Mouse (Mus musculus) CH12.LX (cell line): ENCODE measurements around the gene Nedd8. TPM values are rescaled to one million over a fixed set of nuclear protein-coding genes. Genes with fewer than 3 reads are reported as not detected.
A peak's percentile ranks its signal among the peaks of the same experiment; 100 is the strongest.

Experiments
- DNase-seq: peaks from one replicate; pipeline ENCODE4 v3.0.0-alpha.2; 2013; ENCODE audit errors: extremely low read depth
- H3K27ac ChIP-seq: 2 replicates; pipeline ENCODE4 v1.5.1; 2012; ENCODE audit warnings: low read depth, mild to moderate bottlenecking, control low read depth, moderate library complexity; ENCODE audit not compliant: insufficient read depth
- H3K27me3 ChIP-seq: replicated peaks from 2 replicates; pipeline ENCODE3; 2012; ENCODE audit warnings: inconsistent platforms
- H3K36me3 ChIP-seq, 2 experiments: replicated peaks in 1 of 2; 2 replicates each; pipeline versions ENCODE3 to v1.6.1; 2012; ENCODE audit warnings: inconsistent platforms in 1 of 2, low read length in 1 of 2, mild to moderate bottlenecking in 1 of 2, mixed read lengths in 1 of 2, moderate library complexity in 1 of 2; ENCODE audit not compliant: control insufficient read depth in 1 of 2, insufficient read depth in 1 of 2
- H3K4me1 ChIP-seq, 2 experiments: 2 replicates each; pipeline ENCODE4 v1.6.1; 2012; ENCODE audit warnings: inconsistent platforms in 1 of 2, moderate library complexity in 1 of 2; ENCODE audit not compliant: insufficient read depth in 2 of 2, control insufficient read depth in 1 of 2
- H3K4me2 ChIP-seq: 2 replicates; pipeline ENCODE4 v1.6.1; 2012; ENCODE audit warnings: low read depth, mild to moderate bottlenecking, control low read depth; ENCODE audit not compliant: poor library complexity, insufficient read depth, severe bottlenecking
- H3K4me3 ChIP-seq, 3 experiments: fragments of 150-350 bp in 1 of 3; sonication (generic) in 1 of 3; replicated peaks in 1 of 3; 2 replicates each; pipeline versions ENCODE3 to v1.5.1; 2011 to 2012; ENCODE audit warnings: low read depth in 2 of 3, low read length in 2 of 3, mild to moderate bottlenecking in 2 of 3, moderate library complexity in 2 of 3, control low read depth in 1 of 3, improper control_type of control experiment in 1 of 3, inconsistent platforms in 1 of 3, mixed read lengths in 1 of 3; ENCODE audit not compliant: poor library complexity in 1 of 3
- H3K79me2 ChIP-seq: replicated peaks from 2 replicates; pipeline ENCODE4 v1.6.1; 2012; ENCODE audit warnings: mild to moderate bottlenecking, moderate library complexity; ENCODE audit not compliant: control insufficient read depth, poor library complexity, insufficient read depth, severe bottlenecking; ENCODE audit errors: extremely low read depth
- H3K9ac ChIP-seq: 2 replicates; pipeline ENCODE4 v1.6.1; 2012; ENCODE audit warnings: low read depth, mild to moderate bottlenecking, control low read depth, moderate library complexity; ENCODE audit not compliant: insufficient read depth
- H3K9me3 ChIP-seq: replicated peaks from 2 replicates; pipeline ENCODE3; 2012; ENCODE audit warnings: low read length, inconsistent platforms, mixed read lengths
- BHLHE40 ChIP-seq: IDR thresholded peaks from 2 replicates; pipeline ENCODE4 v1.6.1; 2011; ENCODE audit warnings: mild to moderate bottlenecking, low read depth, low read length, improper control_type of control experiment
- CHD1 ChIP-seq: IDR thresholded peaks from 2 replicates; pipeline ENCODE4 v1.6.1; 2012; ENCODE audit warnings: low read depth, low read length, improper control_type of control experiment, inconsistent platforms
- CHD2 ChIP-seq: IDR thresholded peaks from 2 replicates; pipeline ENCODE4 v1.6.1; 2011; ENCODE audit warnings: low read length, improper control_type of control experiment
- CTCF ChIP-seq, 2 experiments: IDR thresholded peaks in 1 of 2; conservative IDR thresholded peaks in 1 of 2; 2 replicates each; pipeline ENCODE4 v1.5.1; 2011 to 2012; ENCODE audit warnings: low read depth in 2 of 2, low read length in 2 of 2, improper control_type of control experiment in 1 of 2, inconsistent platforms in 1 of 2, mild to moderate bottlenecking in 1 of 2, moderate library complexity in 1 of 2
- E2F4 ChIP-seq: IDR thresholded peaks from 2 replicates; pipeline ENCODE4 v1.6.1; 2011; ENCODE audit warnings: low read depth, low read length, improper control_type of control experiment; ENCODE audit not compliant: insufficient replicate concordance
- ELF1 ChIP-seq: IDR thresholded peaks from 2 replicates; pipeline ENCODE4 v1.6.1; 2014; ENCODE audit warnings: low read depth, mild to moderate bottlenecking, inconsistent platforms, low read length, improper control_type of control experiment
- EP300 ChIP-seq: IDR thresholded peaks from 2 replicates; pipeline ENCODE4 v1.6.1; 2011; ENCODE audit warnings: low read length, improper control_type of control experiment
- ETS1 ChIP-seq: conservative IDR thresholded peaks from 2 replicates; pipeline ENCODE4 v1.6.1; 2012; ENCODE audit warnings: low read depth, mild to moderate bottlenecking, inconsistent platforms, low read length, improper control_type of control experiment, moderate library complexity
- GABPA ChIP-seq: IDR thresholded peaks from 2 replicates; pipeline ENCODE4 v1.6.1; 2012; ENCODE audit warnings: low read depth, low read length, improper control_type of control experiment, inconsistent platforms; ENCODE audit not compliant: insufficient replicate concordance
- HCFC1 ChIP-seq: IDR thresholded peaks from 2 replicates; pipeline ENCODE4 v1.6.1; 2012; ENCODE audit warnings: low read depth, mild to moderate bottlenecking, inconsistent platforms, low read length, improper control_type of control experiment
- IRF4 ChIP-seq: IDR thresholded peaks from 2 replicates; pipeline ENCODE4 v1.6.1; 2014; ENCODE audit warnings: low read depth, mild to moderate bottlenecking, inconsistent platforms, low read length, improper control_type of control experiment
- JUN ChIP-seq: IDR thresholded peaks from 2 replicates; pipeline ENCODE4 v1.6.1; 2011; ENCODE audit warnings: low read depth, mild to moderate bottlenecking, low read length, improper control_type of control experiment, moderate library complexity; ENCODE audit not compliant: insufficient read depth
- JUND ChIP-seq: conservative IDR thresholded peaks from 2 replicates; pipeline ENCODE4 v1.6.1; 2011; ENCODE audit warnings: low read depth, low read length, improper control_type of control experiment
- KAT2A ChIP-seq: IDR thresholded peaks from 2 replicates; pipeline ENCODE4 v1.6.1; 2012; ENCODE audit warnings: low read length, improper control_type of control experiment, inconsistent platforms; ENCODE audit not compliant: insufficient replicate concordance
- MAFK ChIP-seq: IDR thresholded peaks from 2 replicates; pipeline ENCODE4 v1.6.1; 2011; ENCODE audit warnings: low read length, improper control_type of control experiment; ENCODE audit not compliant: insufficient replicate concordance
- MAX ChIP-seq: IDR thresholded peaks from 2 replicates; pipeline ENCODE4 v1.6.1; 2011; ENCODE audit warnings: low read length, improper control_type of control experiment
- MAZ ChIP-seq: IDR thresholded peaks from 2 replicates; pipeline ENCODE4 v1.6.1; 2012; ENCODE audit warnings: low read depth, mild to moderate bottlenecking, inconsistent platforms, low read length, improper control_type of control experiment, moderate library complexity
- MEF2A ChIP-seq: IDR thresholded peaks from 2 replicates; pipeline ENCODE4 v1.6.1; 2014; ENCODE audit warnings: low read depth, mild to moderate bottlenecking, inconsistent platforms, low read length, improper control_type of control experiment, borderline replicate concordance
- MXI1 ChIP-seq: IDR thresholded peaks from 2 replicates; pipeline ENCODE4 v1.6.1; 2011; ENCODE audit warnings: mild to moderate bottlenecking, low read depth, low read length, improper control_type of control experiment
- MYC ChIP-seq: IDR thresholded peaks from 2 replicates; pipeline ENCODE4 v1.6.1; 2011; ENCODE audit warnings: low read depth, mild to moderate bottlenecking, improper control_type of control experiment, low read length
- NELFE ChIP-seq: IDR thresholded peaks from 2 replicates; pipeline ENCODE4 v1.6.1; 2011; ENCODE audit warnings: low read depth, low read length, improper control_type of control experiment
- NRF1 ChIP-seq: IDR thresholded peaks from 2 replicates; pipeline ENCODE4 v1.6.1; 2014; ENCODE audit warnings: low read depth, mild to moderate bottlenecking, inconsistent platforms, low read length, improper control_type of control experiment, moderate library complexity
- PAX5 ChIP-seq: IDR thresholded peaks from 2 replicates; pipeline ENCODE4 v1.6.1; 2012; ENCODE audit warnings: low read length, inconsistent platforms, mixed read lengths
- POLR2A ChIP-seq: IDR thresholded peaks from 2 replicates; pipeline ENCODE4 v1.6.1; 2011; ENCODE audit warnings: low read depth, mild to moderate bottlenecking, improper control_type of control experiment, low read length
- POLR2AphosphoS2 ChIP-seq: IDR thresholded peaks from 2 replicates; pipeline ENCODE4 v1.6.1; 2011; ENCODE audit warnings: low read depth, low read length, improper control_type of control experiment
- RAD21 ChIP-seq: IDR thresholded peaks from 2 replicates; pipeline ENCODE4 v1.6.1; 2011; ENCODE audit warnings: low read depth, mild to moderate bottlenecking, low read length, improper control_type of control experiment, moderate library complexity
- RCOR1 ChIP-seq: conservative IDR thresholded peaks from 2 replicates; pipeline ENCODE4 v1.6.1; 2012; ENCODE audit warnings: low read depth, mild to moderate bottlenecking, inconsistent platforms, low read length, improper control_type of control experiment
- SIN3A ChIP-seq: IDR thresholded peaks from 2 replicates; pipeline ENCODE4 v1.6.1; 2012; ENCODE audit warnings: low read length, improper control_type of control experiment, inconsistent platforms
- SMC3 ChIP-seq: IDR thresholded peaks from 2 replicates; pipeline ENCODE4 v1.6.1; 2011; ENCODE audit warnings: low read depth, low read length, improper control_type of control experiment
- TBP ChIP-seq: conservative IDR thresholded peaks from 2 replicates; pipeline ENCODE4 v1.6.1; 2011; ENCODE audit warnings: low read depth, low read length, improper control_type of control experiment
- TCF12 ChIP-seq: IDR thresholded peaks from 2 replicates; pipeline ENCODE4 v1.6.1; 2014; ENCODE audit warnings: low read depth, mild to moderate bottlenecking, inconsistent platforms, low read length, improper control_type of control experiment
- UBTF ChIP-seq: IDR thresholded peaks from 2 replicates; pipeline ENCODE4 v1.6.1; 2012; ENCODE audit warnings: low read depth, mild to moderate bottlenecking, inconsistent platforms, low read length, improper control_type of control experiment, moderate library complexity
- USF1 ChIP-seq: IDR thresholded peaks from 2 replicates; pipeline ENCODE4 v1.6.1; 2014; ENCODE audit warnings: low read depth, mild to moderate bottlenecking, inconsistent platforms, low read length, improper control_type of control experiment
- USF2 ChIP-seq: conservative IDR thresholded peaks from 2 replicates; pipeline ENCODE4 v1.6.1; 2011; ENCODE audit warnings: low read depth, low read length, improper control_type of control experiment
- ZC3H11A ChIP-seq: IDR thresholded peaks from 2 replicates; pipeline ENCODE4 v1.6.1; 2012; ENCODE audit warnings: low read depth, mild to moderate bottlenecking, inconsistent platforms, low read length, improper control_type of control experiment
- ZKSCAN1 ChIP-seq: IDR thresholded peaks from 2 replicates; pipeline ENCODE4 v1.6.1; 2012; ENCODE audit warnings: low read depth, inconsistent platforms, low read length, improper control_type of control experiment, borderline replicate concordance
- ZMIZ1 ChIP-seq: IDR thresholded peaks from 2 replicates; pipeline ENCODE4 v1.6.1; 2012; ENCODE audit warnings: low read depth, mild to moderate bottlenecking, inconsistent platforms, low read length, improper control_type of control experiment
- ZNF384 ChIP-seq: IDR thresholded peaks from 2 replicates; pipeline ENCODE4 v1.6.1; 2012; ENCODE audit warnings: low read depth, low read length, improper control_type of control experiment, inconsistent platforms
- dilution Hi-C: fragments of 300-500 bp; cut with MboI; formaldehyde crosslinking; loops from 2 replicates; pipeline ENCODE4 v1.14.3; 2020; ENCODE audit warnings: low sequenced_read_pairs; ENCODE audit not compliant: extremely low pct_unique_long_range_greater_than_20kb, extremely low pct_ligation_motif_present
- in situ Hi-C: fragments of 300-500 bp; cut with MboI; formaldehyde crosslinking; loops from 3 replicates; pipeline ENCODE4 v1.14.3; 2019; ENCODE audit warnings: low sequenced_read_pairs, low pct_ligation_motif_present, low pct_unique_long_range_greater_than_20kb, mixed read lengths
- polyA plus RNA-seq: library from polyadenylated mRNA; unstranded; fragments of >175 nt; gene quantifications from 2 replicates; pipeline ENCODE4 v1.2.1, GENCODE M21; 2012; ENCODE audit warnings: low read depth; ENCODE audit not compliant: insufficient read length
- total RNA-seq, 2 experiments: library from RNA; depleted of rRNA; stranded (reverse); fragments of 300-350 nt in 1 of 2; fragments of >200 nt in 1 of 2; gene quantifications; 2 replicates each; pipeline ENCODE4 v1.2.3; 2012 to 2014

The Nedd8 gene
- 378 and 515 TPM in 2 replicates for total RNA-seq (2012; rRNA removed)
- 272 and 276 TPM in 2 replicates for total RNA-seq (2014; rRNA removed)
- 513 and 653 TPM in 2 replicates for polyA plus RNA-seq

- peak within 1 kb of the TSS; percentile 95 for H3K4me2 ChIP-seq
- peak within 1 kb of the TSS; percentile 89 for H3K9ac ChIP-seq
- H3K9me3 ChIP-seq: no peaks in the 10 kb centered on the region
- DNase-seq: peak; percentile 99
- no peaks in the 10 kb centered on the region for H3K27me3 ChIP-seq
- TF ChIP-seq RAD21: no peak
- no peak for TF ChIP-seq EP300
- TF ChIP-seq PAX5: no peak
- peak; percentile 95 for TF ChIP-seq HCFC1
- TF ChIP-seq POLR2AphosphoS2: no peak
- no peak for TF ChIP-seq MAFK
- TF ChIP-seq JUND: no peak
- no peak for TF ChIP-seq USF1
- no peak for TF ChIP-seq ZKSCAN1
- peak; percentile 92 for TF ChIP-seq MYC
- TF ChIP-seq POLR2A: peak; percentile 75
- TF ChIP-seq GABPA: peak; percentile 89; the same call in 1 of the 2 replicates
- peak; percentile 87 for TF ChIP-seq CHD2
- TF ChIP-seq NRF1: no peak
- 0 out of 2 replicates have a peak, but pooled peaks have one; percentile 5 for TF ChIP-seq ZNF384
- TF ChIP-seq SIN3A: peak; percentile 93
- no peak for TF ChIP-seq JUN
- TF ChIP-seq E2F4: no peak
- TF ChIP-seq USF2: no peak
- TF ChIP-seq MXI1: peak; percentile 70; the same call in 1 of the 2 replicates
- TF ChIP-seq TCF12: peak; percentile 61; the same call in 1 of the 2 replicates
- TF ChIP-seq MAX: peak; percentile 92
- peak; percentile 85 for TF ChIP-seq ELF1
- peak; percentile 93 for TF ChIP-seq BHLHE40
- TF ChIP-seq KAT2A: peak; percentile 100
- no peak for TF ChIP-seq SMC3
- no peak for TF ChIP-seq RCOR1
- peak; percentile 51; the same call in 1 of the 2 replicates for TF ChIP-seq ETS1
- peak; percentile 77 for TF ChIP-seq TBP
- TF ChIP-seq UBTF: no peak; the same call in 1 of the 2 replicates
- TF ChIP-seq ZC3H11A: no peak
- TF ChIP-seq MAZ: no peak
- TF ChIP-seq CTCF (conservative IDR thresholded peaks at IDR 0.05 in 1 of 2, IDR thresholded peaks at IDR 0.05 in 1 of 2; ENCODE audit: low read depth in 2 of 2, low read length in 2 of 2): no peak
- TF ChIP-seq MEF2A: no peak
- TF ChIP-seq ZMIZ1: no peak
- TF ChIP-seq NELFE: peak; percentile 71
- TF ChIP-seq CHD1: no peak
- TF ChIP-seq IRF4: peak; percentile 61
- peaks cover 15 to 54% of the 10 kb centered on the region in 2 experiments; a peak in 3 of 4 replicates for H3K4me1 ChIP-seq
- in situ Hi-C loops (no loop called here), dilution Hi-C loops (no loop called here)
- peaks cover 40% of the 10 kb centered on the region for H3K79me2 ChIP-seq
- peak within 1 kb of the TSS; percentile 84 for H3K27ac ChIP-seq
- H3K36me3 ChIP-seq: peaks cover 19 to 49% of the 10 kb centered on the region in 2 experiments
- peak within 1 kb of the TSS; percentile 56 to 76 (median 74) for H3K4me3 ChIP-seq
These were observed at the start of gene Nedd8, which contains the start of gene Gmpr2 for GRCm38 (mm10) chr14:55671833-55672740. Nedd8 (minus strand) TSS chr14:55672124. Gmpr2 (plus strand) TSS chr14:55671941.
